Mouse (Mus musculus): ENCODE results near the gene Gpn1.

Gene Gpn1

GRCm38 (mm10) chr5:31560352-31560751, 65.8 kb downstream of the Gpn1 start:
- DNase-seq = peak in 1 of 2 experiments; percentile 13

- DNase-seq = peak in 1 of 2 experiments; percentile 35
Observed at GRCm38 (mm10) chr5:31562036-31562666, 67.6 kb downstream of the Gpn1 start.

Data from cerebellum, postnatal 25 days (tissue).